Comparison of ENCODE assay signal across 11 mouse cellular contexts in the genomic region with DNA sequence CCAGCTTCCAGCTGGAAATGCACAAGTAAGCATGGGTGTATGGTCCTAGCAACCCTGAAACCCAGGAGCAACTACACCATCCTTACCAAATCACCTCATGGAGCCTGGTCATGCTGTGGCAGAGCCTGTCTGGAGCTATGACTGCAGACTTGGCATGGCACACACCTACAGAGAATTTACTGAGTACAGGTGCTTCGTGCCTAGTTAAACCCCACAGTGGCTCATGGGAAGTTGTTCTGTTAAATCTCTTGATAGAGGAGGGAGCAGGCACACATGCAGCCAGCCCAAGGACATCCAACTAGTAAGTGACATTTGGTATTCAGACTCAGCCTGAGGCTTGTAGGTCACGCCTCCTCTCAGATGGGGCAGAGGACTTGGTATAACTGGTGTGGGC. TPM values are rescaled to one million over a fixed set of nuclear protein-coding genes. Genes with fewer than 3 reads are reported as not detected.
DNase-seq lines count a peak whose midpoint lies in the region; ATAC-seq lines count a peak whose summit lies in the region.
"Had no signal": no experiment of that assay in that cellular context is flagged by ENCODE, and none has a peak within 500 bp of the region (broad histone marks: within the 10 kb centered on the region; RNA-seq: fewer than 3 reads in every experiment).

No protein-coding gene starts in this region.

- H3K9ac ChIP-seq in midbrain, embryonic 13.5 days (replicated peaks): no peak overlapping the region; the same call in 1 of the 2 replicates
- H3K9ac ChIP-seq: stomach, embryonic 15.5 days had no signal

- no peak overlapping the region for H3K4me2 ChIP-seq in midbrain, embryonic 13.5 days (replicated peaks)
- H3K4me2 ChIP-seq: liver, embryonic 11.5 days; stomach, embryonic 15.5 days had no signal

- WGBS in midbrain, embryonic 13.5 days: 87% methylated on average over 2 of the region's 2 CpGs

- peak; percentile 46 for DNase-seq in cerebellum, adult 8-10 months
- DNase-seq in cerebellum, postnatal 4 days (ENCODE audit: low spot score in 2 of 2): no peak
- peak; percentile 12 to 14 for DNase-seq in layer of hippocampus, postnatal 10 days (ENCODE audit: low spot score in 2 of 2)
- DNase-seq in layer of hippocampus, adult 9-11 months: no peak
- DNase-seq in cerebellum, adult 9-11 months: peak; percentile 71
- no peak for DNase-seq in gastrocnemius, adult 8-10 months (ENCODE audit: low spot score in 2 of 2)
- DNase-seq: embryo, embryonic 11 days had no signal

- H3K4me3 ChIP-seq in midbrain, embryonic 13.5 days (replicated peaks): no peak overlapping the region
- H3K4me3 ChIP-seq: stomach, embryonic 15.5 days had no signal

- H3K4me1 ChIP-seq in midbrain, embryonic 13.5 days (replicated peaks): peaks cover 79% of the 10 kb centered on the region

- peaks cover 83% of the 10 kb centered on the region for H3K36me3 ChIP-seq in midbrain, embryonic 13.5 days

- no peaks in the 10 kb centered on the region for H3K9me3 ChIP-seq in midbrain, embryonic 13.5 days
- H3K9me3 ChIP-seq: stomach, embryonic 15.5 days had no signal

- H3K27me3 ChIP-seq in midbrain, embryonic 13.5 days: no peaks in the 10 kb centered on the region
- H3K27me3 ChIP-seq: stomach, embryonic 15.5 days had no signal

- no peak for ATAC-seq in midbrain, embryonic 13.5 days
- no peak for ATAC-seq in frontal cortex, adult (ENCODE audit: low TSS enrichment)

- H3K27ac ChIP-seq in midbrain, embryonic 13.5 days: peak overlapping the region; percentile 45
- H3K27ac ChIP-seq: stomach, embryonic 15.5 days had no signal

RNA-seq across cellular contexts. Expression of gene Sbk1, which starts 15.7 kb away (rescaled TPM):
- 100 to 1,000 TPM; 190 to 192 TPM for total RNA-seq in layer of hippocampus, postnatal 10 days (2021)
- polyA plus RNA-seq in midbrain, embryonic 13.5 days (2015; fragmentation: Nextera tagmentation; extraction: Ambion mirVana): 238 and 300 TPM in 2 replicates
- 10 to 100 TPM; 13.0 to 18.8 (median 16.8) TPM for total RNA-seq in gastrocnemius, adult 8-10 months (2022)

Comparison
In these comparisons a context has a peak if more than half of its experiments do, and no peak if none do; other contexts are left out.
1. DNase-seq: peak in cerebellum, adult 8-10 months (single experiment), layer of hippocampus, postnatal 10 days (2 of 2) and cerebellum, adult 9-11 months (single experiment); none in cerebellum, postnatal 4 days (0 of 2), layer of hippocampus, adult 9-11 months (single experiment) and gastrocnemius, adult 8-10 months (0 of 2).
2. RNA of gene Sbk1, which starts 15.7 kb away (total RNA-seq): 190 to 192 TPM in layer of hippocampus, postnatal 10 days; 13.0 to 18.8 TPM in gastrocnemius, adult 8-10 months; every median in the first group is over 4 times any median in the second.